Mouse (Mus musculus): ENCODE results near the gene Zfp52. TPM values are rescaled to one million over a fixed set of nuclear protein-coding genes. Genes with fewer than 3 reads are reported as not detected.

Gene Zfp52
- 2.7 and 3.3 TPM in 2 replicates for polyA plus RNA-seq (2015; fragmentation: Nextera tagmentation; extraction: Ambion mirVana)

- Histone ChIP-seq H3K4me3 (peak within 1 kb of the TSS; percentile 72), H3K9ac (peak within 1 kb of the TSS; percentile 83), H3K9me3 (no peaks in the 10 kb centered on the region), H3K27me3 (replicated peaks) (no peaks in the 10 kb centered on the region), H3K36me3 (no peaks in the 10 kb centered on the region), H3K27ac (replicated peaks) (peak within 1 kb of the TSS; percentile 71), H3K4me2 (peak within 1 kb of the TSS; percentile 85), H3K4me1 (peaks cover 26% of the 10 kb centered on the region)
- 4% methylated on average over 21 of the region's 21 CpGs for WGBS
- peak; percentile 57; the same call in 1 of the 2 replicates for ATAC-seq (ENCODE audit: extremely low read depth, insufficient number of reproducible peaks, low FRiP score, low TSS enrichment)
Observed at GRCm38 (mm10) chr17:21535096-21536001, at the start of gene Zfp52. Gene Zfp52 (plus strand): TSS chr17:21535539.

DNA sequence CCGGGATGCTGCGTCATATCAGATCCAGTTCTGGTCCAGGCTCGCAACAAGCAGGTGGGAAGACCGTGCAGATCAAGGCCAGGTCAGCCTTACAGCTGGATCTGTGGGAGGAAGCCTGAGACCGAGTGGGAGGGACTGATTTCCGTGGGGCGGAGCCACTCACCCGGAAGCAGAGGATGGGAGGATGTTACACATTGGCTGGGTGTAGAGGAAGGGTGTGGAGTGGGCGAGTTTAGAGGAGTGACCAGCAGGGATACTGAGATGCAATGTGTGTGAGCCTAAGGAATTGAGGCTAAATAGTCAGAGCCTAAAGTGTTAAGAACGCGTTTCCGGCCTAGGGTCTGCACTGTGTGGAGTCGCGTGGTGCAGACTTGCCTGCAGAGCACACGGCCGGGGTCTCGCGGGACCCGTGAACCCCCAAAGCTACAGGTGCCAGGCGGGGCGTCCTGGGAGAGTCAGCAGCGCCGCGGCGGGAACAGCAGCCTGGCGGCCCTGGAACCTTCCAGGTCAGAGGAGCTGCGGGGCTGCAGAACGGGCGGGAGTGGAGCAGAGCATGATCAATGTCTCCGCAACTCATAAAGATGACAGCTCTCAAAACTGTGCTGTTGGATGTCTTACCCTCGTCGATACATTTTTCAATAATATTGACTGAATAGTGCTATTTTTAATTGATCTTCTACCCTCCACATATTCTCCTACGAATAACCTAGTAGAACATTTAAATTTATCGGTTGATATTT is 46.4 kb upstream of the Zfp52 start, which contains the start of gene Zfp53:
Gene Zfp53, plus strand, starts transcription at position 239 of the 740 bp plus-strand sequence.
- peak within 1 kb of the TSS; percentile 82 for H3K4me3 ChIP-seq
- ATAC-seq (ENCODE audit: extremely low read depth, insufficient number of reproducible peaks, low FRiP score, low TSS enrichment): peak; percentile 93
- H3K27ac ChIP-seq (replicated peaks): peak within 1 kb of the TSS; percentile 75
- H3K4me1 ChIP-seq: peaks cover 10% of the 10 kb centered on the region
- H3K4me2 ChIP-seq: peak within 1 kb of the TSS; percentile 78
- no peaks in the 10 kb centered on the region for H3K9me3 ChIP-seq
- H3K9ac ChIP-seq: peak within 1 kb of the TSS; percentile 86
- under 1% methylated on average over 34 of the region's 34 CpGs for WGBS
- H3K27me3 ChIP-seq (replicated peaks): no peaks in the 10 kb centered on the region
- H3K36me3 ChIP-seq: peaks cover 11% of the 10 kb centered on the region

DNA sequence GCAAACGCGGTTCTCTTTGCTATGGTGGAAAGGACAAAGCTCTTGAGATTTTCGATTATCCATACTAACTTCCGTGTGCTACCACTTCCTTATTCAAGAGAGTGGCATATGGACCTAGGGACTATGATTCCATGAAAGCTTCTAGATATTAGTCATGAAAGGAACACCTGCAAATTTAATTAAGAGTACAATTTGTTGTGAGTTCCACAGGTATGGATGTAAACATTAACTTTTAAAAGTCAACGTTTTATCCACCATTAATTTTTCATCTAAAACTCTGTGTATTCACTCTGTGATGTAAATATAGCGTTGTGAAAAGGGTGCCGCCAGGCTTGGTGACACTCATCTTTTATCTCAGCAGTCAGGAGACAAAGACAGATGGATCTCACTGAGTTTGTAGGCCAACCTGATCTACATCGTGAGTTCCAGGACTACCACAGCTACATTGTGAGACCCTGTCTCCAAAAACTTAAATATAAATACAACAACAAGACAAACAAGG is 45.8 kb upstream of the Zfp52 start:
- Histone ChIP-seq H3K9ac (peak overlapping the region; percentile 86), H3K27me3 (replicated peaks) (no peaks in the 10 kb centered on the region), H3K27ac (replicated peaks) (0 out of 2 replicates have a peak overlapping the region, but pooled peaks have one; percentile 75), H3K9me3 (no peaks in the 10 kb centered on the region), H3K36me3 (peaks cover 11% of the 10 kb centered on the region), H3K4me2 (peak overlapping the region; percentile 78), H3K4me3 (peak overlapping the region; percentile 82), H3K4me1 (peaks cover 10% of the 10 kb centered on the region)
- 7% methylated on average over 8 of the region's 8 CpGs for WGBS
- ATAC-seq (ENCODE audit: extremely low read depth, insufficient number of reproducible peaks, low FRiP score, low TSS enrichment): no peak

DNA sequence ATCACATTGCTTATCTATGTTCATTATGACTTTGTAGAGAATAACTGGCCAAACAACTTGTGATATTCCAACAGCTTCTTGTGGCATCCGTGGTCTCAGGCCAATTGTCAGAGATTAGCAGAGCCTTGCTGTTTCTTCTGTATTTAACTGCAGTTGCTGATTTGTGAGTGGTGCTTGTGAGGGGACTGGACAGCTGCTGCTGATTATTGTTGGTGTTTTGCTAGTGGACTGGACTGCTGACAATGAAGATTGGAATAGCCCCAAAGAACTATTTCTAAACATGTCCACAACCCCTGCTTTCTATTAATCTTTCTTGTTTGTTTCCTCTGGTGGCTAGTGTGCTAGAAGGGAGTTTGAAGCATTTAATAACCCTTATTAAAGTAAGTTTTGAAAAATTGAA is 34.0 kb upstream of the Zfp52 start:
- no peaks in the 10 kb centered on the region for H3K27me3 ChIP-seq (replicated peaks)
- ATAC-seq (ENCODE audit: extremely low read depth, insufficient number of reproducible peaks, low FRiP score, low TSS enrichment): no peak
- H3K4me3 ChIP-seq: no peak overlapping the region
- no peak overlapping the region for H3K27ac ChIP-seq (replicated peaks)
- 0 out of 2 replicates have a peak, but pooled peaks cover 2% of the 10 kb centered on the region for H3K9me3 ChIP-seq
- no peak overlapping the region for H3K9ac ChIP-seq
- peaks cover 30% of the 10 kb centered on the region for H3K36me3 ChIP-seq
- no peaks in the 10 kb centered on the region for H3K4me1 ChIP-seq
- WGBS: 68% methylated on average over 1 of the region's 1 CpGs
- no peak overlapping the region for H3K4me2 ChIP-seq

DNA sequence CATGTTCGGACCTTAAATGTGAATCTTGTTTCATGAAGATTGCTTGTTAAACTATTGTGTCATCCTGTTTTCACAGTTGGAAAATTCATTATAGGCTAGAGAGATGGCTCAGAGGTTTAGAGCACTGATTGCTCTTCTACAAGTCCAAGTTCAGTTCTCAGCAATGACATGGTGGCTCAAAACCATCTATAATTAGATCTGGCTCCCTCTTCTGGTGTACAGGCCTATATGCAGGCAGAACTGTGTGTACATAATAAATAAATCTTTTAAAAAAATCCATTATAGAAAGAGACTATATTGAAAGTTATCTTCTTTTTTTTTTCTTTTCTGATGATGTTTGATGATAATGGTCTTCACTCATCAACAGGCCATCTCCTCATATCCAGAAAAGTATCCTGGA is 30.8 kb upstream of the Zfp52 start:
- no peaks in the 10 kb centered on the region for H3K27me3 ChIP-seq (replicated peaks)
- no peak overlapping the region for H3K9ac ChIP-seq
- peaks cover 38% of the 10 kb centered on the region for H3K36me3 ChIP-seq
- H3K4me3 ChIP-seq: no peak overlapping the region
- H3K27ac ChIP-seq (replicated peaks): no peak overlapping the region
- no peaks in the 10 kb centered on the region for H3K9me3 ChIP-seq
- WGBS: 88% methylated on average over 1 of the region's 1 CpGs
- H3K4me2 ChIP-seq: no peak overlapping the region
- H3K4me1 ChIP-seq: no peaks in the 10 kb centered on the region
- no peak for ATAC-seq (ENCODE audit: extremely low read depth, insufficient number of reproducible peaks, low FRiP score, low TSS enrichment)

GRCm38 (mm10) chr17:21506258-21506657 is 29.1 kb upstream of the Zfp52 start:
- Histone ChIP-seq H3K9me3 (no peaks in the 10 kb centered on the region), H3K36me3 (peaks cover 41% of the 10 kb centered on the region), H3K27me3 (replicated peaks) (no peaks in the 10 kb centered on the region), H3K4me1 (no peaks in the 10 kb centered on the region), H3K27ac (replicated peaks) (no peak overlapping the region), H3K9ac (no peak overlapping the region), H3K4me2 (no peak overlapping the region), H3K4me3 (no peak overlapping the region)
- no peak for ATAC-seq (ENCODE audit: extremely low read depth, insufficient number of reproducible peaks, low FRiP score, low TSS enrichment)
- 92% methylated on average over 3 of the region's 3 CpGs for WGBS

GRCm38 (mm10) chr17:21509756-21510155 is 25.6 kb upstream of the Zfp52 start:
- no peaks in the 10 kb centered on the region for H3K27me3 ChIP-seq (replicated peaks)
- H3K4me3 ChIP-seq: no peak overlapping the region
- no peaks in the 10 kb centered on the region for H3K9me3 ChIP-seq
- no peak overlapping the region for H3K9ac ChIP-seq
- H3K27ac ChIP-seq (replicated peaks): no peak overlapping the region
- no peak for ATAC-seq (ENCODE audit: extremely low read depth, insufficient number of reproducible peaks, low FRiP score, low TSS enrichment)
- no peak overlapping the region for H3K4me2 ChIP-seq
- H3K4me1 ChIP-seq: no peaks in the 10 kb centered on the region
- H3K36me3 ChIP-seq: peaks cover 42% of the 10 kb centered on the region

GRCm38 (mm10) chr17:21515403-21516105 is 19.8 kb upstream of the Zfp52 start:
- H3K9ac ChIP-seq: peak overlapping the region; percentile 87
- no peaks in the 10 kb centered on the region for H3K9me3 ChIP-seq
- H3K36me3 ChIP-seq: peaks cover 13% of the 10 kb centered on the region
- no peak for ATAC-seq (ENCODE audit: extremely low read depth, insufficient number of reproducible peaks, low FRiP score, low TSS enrichment)
- H3K27ac ChIP-seq (replicated peaks): peak overlapping the region; percentile 92; the same call in 1 of the 2 replicates
- H3K4me3 ChIP-seq: peak overlapping the region; percentile 70
- peaks cover 11% of the 10 kb centered on the region for H3K4me1 ChIP-seq
- H3K4me2 ChIP-seq: peak overlapping the region; percentile 85
- 2% methylated on average over 8 of the region's 8 CpGs for WGBS
- no peaks in the 10 kb centered on the region for H3K27me3 ChIP-seq (replicated peaks)

GRCm38 (mm10) chr17:21516201-21517129 is 18.9 kb upstream of the Zfp52 start:
- no peaks in the 10 kb centered on the region for H3K9me3 ChIP-seq
- ATAC-seq (ENCODE audit: extremely low read depth, insufficient number of reproducible peaks, low FRiP score, low TSS enrichment): peak; percentile 73; the same call in 1 of the 2 replicates
- peaks cover 5% of the 10 kb centered on the region for H3K36me3 ChIP-seq
- no peaks in the 10 kb centered on the region for H3K27me3 ChIP-seq (replicated peaks)
- H3K4me3 ChIP-seq: peak overlapping the region; percentile 70
- peak overlapping the region; percentile 85 for H3K4me2 ChIP-seq
- peak overlapping the region; percentile 92 for H3K27ac ChIP-seq (replicated peaks)
- under 1% methylated on average over 37 of the region's 37 CpGs for WGBS
- peaks cover 11% of the 10 kb centered on the region for H3K4me1 ChIP-seq
- peak overlapping the region; percentile 87 for H3K9ac ChIP-seq

GRCm38 (mm10) chr17:21517130-21517671 is 18.1 kb upstream of the Zfp52 start:
- Histone ChIP-seq H3K27me3 (replicated peaks) (no peaks in the 10 kb centered on the region), H3K9ac (peak overlapping the region; percentile 87), H3K36me3 (peaks cover 1% of the 10 kb centered on the region), H3K27ac (replicated peaks) (peak overlapping the region; percentile 92), H3K4me1 (peaks cover 11% of the 10 kb centered on the region), H3K9me3 (no peaks in the 10 kb centered on the region), H3K4me3 (peak overlapping the region; percentile 70), H3K4me2 (peak overlapping the region; percentile 85)
- ATAC-seq (ENCODE audit: extremely low read depth, insufficient number of reproducible peaks, low FRiP score, low TSS enrichment): no peak
- 37% methylated on average over 4 of the region's 4 CpGs for WGBS
